Mouse (Mus musculus) kidney, embryonic 14.5 days (tissue): ENCODE measurements around the gene Hoxa11. TPM values are rescaled to one million over a fixed set of nuclear protein-coding genes. Genes with fewer than 3 reads are reported as not detected.

ENCODE experiments used
- ATAC-seq: fragments of 200-750 bp; cut with Nextera tagmentation; 2 replicates; pipeline ENCODE4 v1.8.0; 2017; ENCODE audit warnings: moderate number of reproducible peaks, mild to moderate bottlenecking, moderate TSS enrichment, moderate library complexity; ENCODE audit not compliant: low FRiP score, low TSS enrichment
- H3K27ac ChIP-seq: fragments of 300-500 bp; sonication (generic); 2 replicates; pipeline ENCODE4 v1.5.1; 2014; ENCODE audit warnings: low read depth, mild to moderate bottlenecking, low read length, moderate library complexity, mixed read lengths
- H3K27me3 ChIP-seq: fragments of 300-500 bp; sonication (generic); 2 replicates; pipeline ENCODE4 v1.6.1; 2014; ENCODE audit warnings: mild to moderate bottlenecking, low read length; ENCODE audit not compliant: control insufficient read depth, insufficient read depth
- H3K36me3 ChIP-seq: fragments of 300-500 bp; sonication (generic); 2 replicates; pipeline ENCODE4 v1.6.1; 2014; ENCODE audit warnings: low read length, mixed read lengths; ENCODE audit not compliant: control insufficient read depth, insufficient read depth
- H3K4me1 ChIP-seq: fragments of 300-500 bp; sonication (generic); 2 replicates; pipeline ENCODE4 v1.6.1; 2014; ENCODE audit warnings: low read length, mixed read lengths; ENCODE audit not compliant: control insufficient read depth, insufficient read depth
- H3K4me2 ChIP-seq: fragments of 300-500 bp; sonication (generic); replicated peaks from 2 replicates; pipeline ENCODE4 v1.6.1; 2014; ENCODE audit warnings: low read depth, mild to moderate bottlenecking, low read length
- H3K4me3 ChIP-seq: fragments of 300-500 bp; sonication (generic); 2 replicates; pipeline ENCODE4 v1.5.1; 2014; ENCODE audit warnings: mild to moderate bottlenecking, low read length
- H3K9ac ChIP-seq: fragments of 300-500 bp; sonication (generic); 2 replicates; pipeline ENCODE4 v1.6.1; 2014; ENCODE audit warnings: low read depth, mild to moderate bottlenecking, low read length, moderate library complexity
- H3K9me3 ChIP-seq: fragments of 300-500 bp; sonication (generic); 2 replicates; pipeline ENCODE4 v1.6.1; 2016; ENCODE audit warnings: low read length; ENCODE audit not compliant: control insufficient read depth
- WGBS: fragments of 180-500 bp; shearing (Covaris S2); extraction: QIAGEN DNeasy Blood & Tissue Kit; methylation state at CpG from one replicate; pipeline ENCODE4 v1.1.7; 2014; 5-methylcytosine and 5-hydroxymethylcytosine counted together
- polyA plus RNA-seq: library from polyadenylated mRNA; unstranded; fragments of >200 nt; fragmentation: Nextera tagmentation; extraction: Ambion mirVana; gene quantifications from 2 replicates; pipeline ENCODE4 v1.2.1, GENCODE M21; 2014

Hoxa11 gene
- polyA plus RNA-seq, 1 experiment from 2014 or later: 35.6 TPM

DNA sequence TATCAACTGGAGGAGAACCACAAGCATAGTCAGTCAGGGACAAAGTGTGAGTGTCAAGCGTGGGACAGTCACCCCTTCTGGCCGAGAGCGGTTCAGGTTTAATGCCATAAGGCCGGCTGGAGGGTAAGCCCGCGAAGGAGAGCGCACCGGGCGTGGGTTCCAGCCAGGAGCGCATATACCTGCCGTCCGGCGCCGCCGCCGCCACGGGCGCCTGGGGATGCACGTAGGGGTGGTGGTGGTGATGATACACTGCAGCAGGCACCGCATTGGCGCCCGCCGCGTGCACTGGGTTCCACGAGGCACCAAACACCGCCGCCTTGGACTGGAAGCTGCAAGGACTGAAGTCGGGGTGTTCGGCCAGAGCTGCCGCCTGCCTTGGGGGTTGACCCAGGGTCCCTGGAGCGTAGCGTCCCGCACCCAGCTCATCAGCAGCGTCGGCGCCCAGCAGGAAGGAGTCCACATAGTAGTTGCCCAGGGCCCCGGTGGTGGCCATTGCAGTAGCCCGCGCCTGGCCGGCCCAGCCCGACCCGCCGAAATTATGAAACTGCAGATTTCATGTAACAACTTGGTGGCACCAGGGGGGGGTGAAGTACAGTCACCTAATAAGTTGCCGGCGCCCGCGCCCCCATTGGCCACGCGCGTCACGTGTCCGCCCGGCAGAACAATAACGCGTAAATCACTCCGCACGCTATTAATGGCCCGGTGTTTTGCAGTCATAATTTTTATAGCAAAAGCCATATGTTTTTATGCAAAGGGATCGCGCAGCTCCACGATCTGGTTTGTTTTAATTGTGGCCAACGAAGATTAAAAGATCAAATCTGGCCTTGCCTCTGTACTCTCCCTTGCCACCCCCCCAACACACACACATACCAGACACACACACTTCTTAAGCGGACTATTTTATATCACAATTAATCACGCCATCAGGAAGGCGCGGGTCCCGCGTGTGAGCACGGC lies 19.7 kb downstream of the Hoxa11 start:
- H3K36me3 ChIP-seq: peaks cover 19% of the 10 kb centered on the region; the same call in 1 of the 2 replicates
- H3K4me3 ChIP-seq: peak overlapping the region; percentile 64
- H3K4me2 ChIP-seq: peak overlapping the region; percentile 97
- H3K4me1 ChIP-seq: peaks cover 13% of the 10 kb centered on the region; the same call in 1 of the 2 replicates
- peak overlapping the region; percentile 87 for H3K9ac ChIP-seq
- H3K9me3 ChIP-seq: no peaks in the 10 kb centered on the region
- H3K27me3 ChIP-seq: 0 out of 2 replicates have a peak, but pooled peaks cover 7% of the 10 kb centered on the region
- ATAC-seq: peak; percentile 57
- peak overlapping the region; percentile 90 for H3K27ac ChIP-seq
- under 1% methylated on average over 66 of the region's 69 CpGs for WGBS

DNA sequence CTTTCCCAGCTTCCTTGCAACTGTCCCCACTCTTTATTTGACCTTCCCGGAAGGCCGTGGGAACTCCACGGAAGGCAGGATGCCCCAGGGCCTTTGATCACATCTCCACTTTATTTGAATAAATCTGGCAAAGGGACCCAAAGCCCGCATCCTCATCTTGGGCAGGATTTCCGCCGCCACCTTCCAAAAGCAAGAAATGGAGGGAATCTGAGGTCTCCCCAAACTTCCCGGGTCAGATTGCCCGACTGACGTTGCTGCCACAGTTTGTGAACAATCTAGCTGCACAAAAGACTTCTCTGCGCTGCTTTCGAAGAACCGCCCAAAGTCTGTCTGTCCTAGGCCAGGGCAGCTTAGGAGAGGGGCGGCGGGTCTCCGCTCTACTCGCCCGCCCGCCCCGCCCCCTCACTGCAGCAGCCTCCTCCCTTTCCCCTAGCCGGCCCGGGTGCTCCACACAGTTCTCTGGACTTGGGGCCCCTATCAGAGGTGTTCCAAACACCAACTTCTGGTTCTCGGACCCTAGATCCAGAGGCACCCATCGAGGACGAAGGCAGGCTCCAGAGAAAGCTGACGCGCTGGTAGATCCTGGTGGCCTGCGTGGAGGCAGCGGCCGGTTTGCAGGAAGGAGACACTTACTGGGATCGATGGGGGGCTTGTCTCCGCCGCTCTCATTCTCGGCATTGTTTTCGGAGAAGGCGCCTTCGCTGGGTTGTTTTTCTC lies 20.6 kb downstream of the Hoxa11 start:
- no peak for ATAC-seq
- Histone ChIP-seq H3K4me3 (peak overlapping the region; percentile 64), H3K4me1 (peaks cover 21% of the 10 kb centered on the region; the same call in 1 of the 2 replicates), H3K36me3 (peaks cover 13% of the 10 kb centered on the region; the same call in 1 of the 2 replicates), H3K27ac (peak overlapping the region; percentile 90), H3K9me3 (no peaks in the 10 kb centered on the region), H3K4me2 (peak overlapping the region; percentile 97), H3K9ac (peak overlapping the region; percentile 87), H3K27me3 (0 out of 2 replicates have a peak, but pooled peaks cover 9% of the 10 kb centered on the region)
- WGBS: under 1% methylated on average over 36 of the region's 36 CpGs

DNA sequence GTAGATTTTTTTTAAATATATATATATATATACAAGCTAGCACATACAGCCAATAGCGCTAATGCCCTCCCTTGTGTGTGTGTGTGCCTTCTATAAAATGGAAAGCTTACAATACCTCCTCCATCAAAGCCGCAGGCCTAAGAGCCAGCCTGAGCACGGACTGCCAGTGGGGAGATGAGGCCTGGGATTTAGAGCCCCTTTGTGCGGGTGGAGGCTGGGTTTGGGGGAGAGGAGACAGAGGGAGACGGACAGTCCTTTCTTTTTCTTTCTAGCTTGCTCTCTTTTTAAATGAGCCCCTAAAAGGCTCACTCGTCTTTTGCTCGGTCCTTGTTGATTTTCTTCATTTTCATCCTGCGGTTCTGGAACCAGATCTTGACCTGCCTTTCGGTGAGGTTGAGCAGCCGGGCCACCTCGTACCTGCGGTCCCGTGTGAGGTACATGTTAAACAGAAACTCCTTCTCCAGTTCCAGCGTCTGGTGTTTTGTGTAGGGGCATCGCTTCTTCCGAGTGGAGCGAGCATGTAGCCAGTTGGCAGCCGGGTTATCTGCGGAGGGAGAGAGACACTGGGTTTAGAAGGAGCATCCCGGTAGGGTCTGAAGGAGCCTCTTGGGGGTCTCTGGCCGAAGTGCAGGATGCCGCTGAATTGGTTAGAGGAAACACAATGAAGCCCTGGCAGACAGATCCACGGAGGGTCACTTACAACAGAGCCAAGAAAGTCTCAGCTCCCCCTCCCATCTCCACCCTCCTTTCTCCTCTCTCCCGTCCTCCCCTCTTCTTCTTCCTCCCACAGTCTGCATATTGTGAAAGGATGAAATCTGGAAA lies 21.5 kb downstream of the Hoxa11 start:
- 1% methylated on average over 24 of the region's 24 CpGs for WGBS
- 0 out of 2 replicates have a peak, but pooled peaks cover 7% of the 10 kb centered on the region for H3K27me3 ChIP-seq
- H3K27ac ChIP-seq: peak overlapping the region; percentile 90
- H3K36me3 ChIP-seq: peaks cover 10% of the 10 kb centered on the region; the same call in 1 of the 2 replicates
- peak overlapping the region; percentile 97 for H3K4me2 ChIP-seq
- H3K4me3 ChIP-seq: peak overlapping the region; percentile 64
- H3K9me3 ChIP-seq: no peaks in the 10 kb centered on the region
- H3K4me1 ChIP-seq: peaks cover 30% of the 10 kb centered on the region; the same call in 1 of the 2 replicates
- ATAC-seq: no peak
- peak overlapping the region; percentile 87 for H3K9ac ChIP-seq

DNA sequence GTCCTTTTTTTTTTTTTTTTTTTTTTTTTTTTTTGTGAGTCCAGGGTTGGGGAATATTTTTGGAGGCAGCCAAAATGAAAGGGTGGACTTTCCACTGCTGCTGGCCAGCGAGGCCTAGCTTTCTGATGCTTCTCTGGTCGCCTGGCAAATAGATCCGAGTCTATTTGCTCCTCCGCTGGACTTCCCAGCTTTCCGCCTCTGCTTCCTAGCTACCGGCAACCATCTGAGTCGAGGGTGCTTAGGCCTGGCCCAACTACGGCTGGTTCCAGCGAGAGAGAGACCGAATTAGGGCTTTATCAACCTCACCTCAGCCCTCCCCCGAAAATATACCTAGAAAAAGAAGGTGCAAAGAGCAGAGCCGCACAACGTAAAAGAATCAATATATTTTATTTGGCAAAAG lies 22.9 kb downstream of the Hoxa11 start:
- Histone ChIP-seq H3K4me3 (peak overlapping the region; percentile 64), H3K4me1 (peaks cover 44% of the 10 kb centered on the region), H3K4me2 (peak overlapping the region; percentile 97), H3K27ac (peak overlapping the region; percentile 98), H3K9ac (peak overlapping the region; percentile 87), H3K27me3 (0 out of 2 replicates have a peak, but pooled peaks cover 7% of the 10 kb centered on the region), H3K9me3 (no peaks in the 10 kb centered on the region), H3K36me3 (peaks cover 10% of the 10 kb centered on the region; the same call in 1 of the 2 replicates)
- 2% methylated on average over 13 of the region's 13 CpGs for WGBS
- no peak for ATAC-seq

DNA sequence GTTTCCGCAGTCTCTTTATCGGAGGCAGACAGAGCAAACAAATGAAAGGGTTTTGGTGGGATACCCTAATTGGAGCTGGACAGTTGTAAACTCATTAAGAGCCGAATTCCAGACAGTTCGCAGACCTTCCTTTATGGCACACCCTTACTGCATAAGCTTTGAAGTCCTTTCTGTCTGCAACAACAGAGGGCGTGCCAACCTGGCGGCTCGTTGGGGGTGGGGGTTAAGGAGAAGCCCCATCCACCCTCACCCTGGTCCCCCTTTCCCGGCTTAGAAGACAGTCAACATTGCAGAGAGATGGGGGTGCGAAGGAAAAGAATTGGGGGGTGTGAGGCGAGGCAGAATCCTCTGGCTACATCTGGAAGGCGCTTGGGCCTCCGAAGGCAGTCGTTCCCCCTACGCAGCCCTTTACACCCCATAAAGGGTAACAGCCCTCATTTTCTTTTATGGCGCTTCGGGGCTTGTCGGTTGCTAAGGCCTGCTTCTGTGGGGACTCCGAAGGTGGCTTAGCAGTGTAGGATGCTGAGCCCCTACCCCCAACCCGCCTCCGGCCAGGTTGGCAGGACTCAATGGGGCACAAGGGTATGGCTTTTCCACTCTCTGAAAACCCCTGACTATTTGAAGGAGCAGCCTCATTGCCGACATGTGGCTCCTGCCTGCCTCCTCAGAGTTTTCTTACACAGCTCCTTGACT lies 23.5 kb downstream of the Hoxa11 start:
- Histone ChIP-seq H3K36me3 (peaks cover 10% of the 10 kb centered on the region; the same call in 1 of the 2 replicates), H3K27me3 (0 out of 2 replicates have a peak, but pooled peaks cover 7% of the 10 kb centered on the region), H3K4me1 (peaks cover 39% of the 10 kb centered on the region), H3K9me3 (no peaks in the 10 kb centered on the region), H3K4me3 (peak overlapping the region; percentile 64), H3K9ac (peak overlapping the region; percentile 87), H3K4me2 (peak overlapping the region; percentile 97), H3K27ac (peak overlapping the region; percentile 98)
- peak; percentile 43 for ATAC-seq
- 2% methylated on average over 21 of the region's 21 CpGs for WGBS

DNA sequence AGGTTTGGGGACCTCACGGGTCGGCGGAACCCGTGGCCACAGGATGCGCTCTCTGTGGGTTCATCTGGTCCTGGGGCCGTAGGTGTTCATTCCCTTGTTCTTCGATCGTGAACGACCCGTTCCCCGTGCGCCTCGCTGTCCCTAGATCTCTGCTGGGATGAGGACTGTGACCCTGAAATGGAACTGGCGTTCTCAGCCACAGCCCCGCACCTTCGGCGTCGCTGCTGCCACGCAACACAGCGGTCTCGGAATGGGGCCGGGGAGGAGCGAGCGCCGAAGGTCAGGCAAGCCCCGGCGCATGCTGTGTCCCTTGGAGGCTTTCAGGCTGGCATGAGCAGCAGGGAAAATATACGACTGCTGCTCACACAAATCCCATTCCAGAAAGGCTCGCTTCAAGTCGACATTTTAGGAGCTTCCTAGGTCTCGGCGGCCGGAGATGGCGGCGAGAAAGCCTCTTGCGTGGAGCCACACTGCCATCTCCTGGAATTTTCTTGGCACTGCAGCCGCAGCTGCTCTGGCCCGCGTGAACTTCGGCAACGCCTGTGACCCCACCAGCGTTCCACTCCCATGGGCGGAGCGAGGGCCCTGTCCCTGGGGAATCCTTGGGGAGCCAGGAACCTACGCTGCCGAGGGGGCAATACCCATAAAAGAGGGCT lies 24.1 kb downstream of the Hoxa11 start, which contains the start of gene Hoxa7:
Gene Hoxa7, minus strand, starts transcription at position 518 of the 656 bp plus-strand sequence.
- Histone ChIP-seq H3K9me3 (no peaks in the 10 kb centered on the region), H3K36me3 (peaks cover 10% of the 10 kb centered on the region; the same call in 1 of the 2 replicates), H3K4me3 (peak within 1 kb of the TSS; percentile 64), H3K4me1 (peaks cover 34% of the 10 kb centered on the region), H3K9ac (peak within 1 kb of the TSS; percentile 87), H3K27me3 (0 out of 2 replicates have a peak, but pooled peaks cover 7% of the 10 kb centered on the region), H3K4me2 (peak within 1 kb of the TSS; percentile 97), H3K27ac (peak within 1 kb of the TSS; percentile 98)
- peak; percentile 25 for ATAC-seq
- WGBS: under 1% methylated on average over 46 of the region's 46 CpGs

DNA sequence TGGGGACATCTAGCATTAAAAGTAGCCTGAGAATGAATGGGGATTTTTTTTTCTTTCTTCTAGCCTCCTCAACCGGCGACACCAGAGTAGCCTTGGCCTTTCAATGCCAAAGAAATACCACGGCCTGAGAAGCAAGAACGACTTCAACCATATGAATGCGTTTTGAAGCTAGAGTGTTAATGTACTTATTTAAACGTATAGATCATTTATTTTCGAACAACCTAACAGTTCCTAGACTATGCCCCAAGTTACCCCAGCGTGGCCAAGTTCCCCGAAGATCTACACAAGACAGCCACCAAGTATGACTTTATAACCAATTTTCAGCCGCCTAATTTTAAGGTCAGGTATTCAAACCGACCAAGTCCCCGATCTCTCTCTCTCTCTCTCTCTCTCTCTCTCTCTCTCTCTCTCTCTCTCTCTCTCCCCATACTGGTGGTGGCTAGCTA lies 24.7 kb downstream of the Hoxa11 start:
- peaks cover 10% of the 10 kb centered on the region; the same call in 1 of the 2 replicates for H3K36me3 ChIP-seq
- H3K4me1 ChIP-seq: peaks cover 34% of the 10 kb centered on the region
- H3K9me3 ChIP-seq: no peaks in the 10 kb centered on the region
- peak overlapping the region; percentile 64 for H3K4me3 ChIP-seq
- peak overlapping the region; percentile 97 for H3K4me2 ChIP-seq
- peak overlapping the region; percentile 98 for H3K27ac ChIP-seq
- 0 out of 2 replicates have a peak, but pooled peaks cover 7% of the 10 kb centered on the region for H3K27me3 ChIP-seq
- no peak for ATAC-seq
- H3K9ac ChIP-seq: peak overlapping the region; percentile 87
- 3% methylated on average over 12 of the region's 12 CpGs for WGBS
